Mouse (Mus musculus): ENCODE measurements around the gene Nwd2.

Nwd2 gene

DNA sequence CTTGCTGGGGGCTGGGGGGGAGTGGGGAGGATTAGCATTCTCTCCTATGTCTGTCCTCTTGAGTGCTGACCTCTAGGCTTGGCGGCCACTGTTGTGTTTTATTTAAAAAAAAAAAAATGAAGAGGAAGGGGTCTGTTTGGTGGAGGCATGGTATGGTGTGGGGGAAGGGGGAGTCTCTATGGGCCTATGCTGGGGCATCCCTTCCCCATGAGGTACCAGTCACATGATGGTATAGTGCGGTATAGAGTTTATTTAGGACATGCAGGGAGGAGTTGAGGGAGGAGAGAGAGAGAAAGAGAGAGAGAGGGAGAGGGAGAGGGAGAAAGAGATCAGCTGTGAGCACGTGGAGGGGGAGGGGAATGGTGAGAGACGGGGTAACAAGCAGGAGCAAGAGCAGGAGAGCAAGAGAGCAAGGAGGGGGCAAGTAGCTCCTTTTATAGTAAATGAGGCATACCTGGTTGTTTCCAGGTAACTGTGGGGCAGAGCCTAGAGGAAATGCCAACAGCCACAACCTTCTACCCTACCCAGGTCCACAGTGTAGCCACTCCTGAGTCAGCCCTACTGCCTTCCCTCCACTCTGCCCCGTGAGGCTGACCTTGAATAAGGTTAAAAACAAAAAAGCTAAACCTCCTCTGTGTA lies 178.6 kb downstream of the Nwd2 start:
- DNase-seq (ENCODE audit: low spot score in 2 of 2): no peak

DNA sequence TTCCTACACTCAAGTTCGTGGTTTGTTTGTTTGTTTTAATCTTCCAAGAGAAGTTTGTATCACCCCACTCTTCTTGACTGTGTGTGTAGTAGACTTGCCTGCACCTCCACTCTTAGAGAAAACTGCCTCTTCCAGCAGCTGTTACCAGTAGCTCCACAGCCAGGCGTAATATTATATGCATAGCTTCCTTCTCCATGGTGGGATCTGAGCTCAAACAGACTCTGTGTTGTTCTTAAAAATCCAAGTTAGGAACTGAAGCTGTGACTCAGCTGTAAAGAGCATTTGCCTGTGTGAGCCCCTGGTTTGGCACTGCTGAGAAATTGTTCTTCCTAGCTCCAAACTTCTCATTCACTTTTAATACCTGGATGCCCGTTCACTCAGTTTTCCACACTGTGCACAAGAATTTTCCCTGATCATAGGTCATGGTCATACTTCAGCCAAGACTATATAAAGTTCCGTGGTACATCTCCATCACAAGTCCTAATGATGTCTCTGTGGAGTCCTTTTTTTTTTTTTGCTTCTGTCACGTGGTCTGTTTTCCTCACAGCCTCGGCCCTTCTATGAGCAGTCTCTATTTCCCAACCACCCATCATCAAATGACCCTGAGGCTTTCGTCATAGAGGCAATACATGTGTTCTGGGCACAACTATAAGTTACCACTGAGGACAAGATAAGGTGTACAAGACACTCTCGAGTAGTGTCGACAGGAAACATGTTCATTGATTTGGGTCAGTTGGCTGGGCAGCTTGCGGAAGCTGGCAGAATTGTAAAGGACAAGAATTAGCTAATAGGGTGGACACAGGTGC lies 179.7 kb downstream of the Nwd2 start:
- DNase-seq (ENCODE audit: low spot score in 2 of 2): no peak

DNA sequence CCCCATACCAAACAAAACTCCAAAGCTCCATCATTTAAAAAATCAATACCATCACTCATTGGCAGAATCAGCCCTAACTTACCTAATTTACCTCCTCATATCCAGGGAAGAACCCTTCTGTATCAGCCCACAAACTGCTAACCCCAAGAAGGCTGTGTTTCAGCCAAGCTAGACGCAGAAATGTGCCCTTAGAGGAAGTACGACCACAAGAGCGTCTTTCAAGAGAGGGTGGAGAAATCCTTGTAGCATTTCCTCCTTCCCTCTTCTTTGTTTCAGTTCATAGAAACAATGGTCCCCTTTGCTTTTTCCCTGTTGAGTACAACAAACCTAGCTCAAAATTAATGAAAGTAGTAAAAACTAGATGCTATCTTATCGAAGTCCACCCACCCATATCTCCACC lies 182.2 kb downstream of the Nwd2 start:
- no peak for DNase-seq (ENCODE audit: low spot score in 2 of 2)

DNA sequence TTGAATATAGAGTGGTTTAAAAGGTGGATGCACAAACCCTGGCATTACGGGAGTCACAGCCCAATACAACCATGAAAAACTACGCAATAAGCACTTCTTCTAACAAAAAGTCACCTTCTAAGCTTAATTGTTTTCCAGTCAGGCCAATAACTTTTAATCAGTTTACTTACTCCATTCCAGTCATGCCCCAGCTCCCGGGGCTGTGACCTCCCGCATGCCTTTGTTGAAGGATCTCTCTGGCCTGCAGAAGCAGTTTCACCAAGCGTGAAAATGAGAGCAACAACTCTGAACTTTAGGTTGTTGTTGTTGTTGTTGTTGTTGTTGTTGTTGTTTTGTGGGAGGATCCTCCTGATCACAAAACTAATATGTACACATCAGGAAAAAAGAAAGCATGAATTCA lies 185.1 kb downstream of the Nwd2 start:
- DNase-seq (ENCODE audit: low spot score in 2 of 2): no peak

DNA sequence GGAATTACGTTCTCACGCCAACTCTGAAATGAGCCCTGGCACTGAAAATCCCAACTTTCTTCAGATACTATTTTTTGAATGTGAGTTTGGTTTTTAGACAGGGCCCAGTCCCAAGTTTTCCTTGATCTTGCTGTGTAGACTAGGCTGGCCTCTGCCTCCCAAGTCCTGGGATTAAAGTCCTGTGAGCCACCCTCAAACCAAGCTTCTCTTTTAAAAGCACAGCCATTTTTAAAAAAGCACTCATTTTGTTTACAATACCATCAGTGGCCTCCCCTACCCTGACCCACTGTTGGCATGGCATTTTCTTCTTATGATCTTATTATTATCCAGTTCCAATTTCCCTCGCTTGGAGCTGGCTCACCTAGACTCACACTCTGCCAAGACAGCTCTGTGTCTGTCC lies 185.5 kb downstream of the Nwd2 start:
- no peak for DNase-seq (ENCODE audit: low spot score in 2 of 2)

DNA sequence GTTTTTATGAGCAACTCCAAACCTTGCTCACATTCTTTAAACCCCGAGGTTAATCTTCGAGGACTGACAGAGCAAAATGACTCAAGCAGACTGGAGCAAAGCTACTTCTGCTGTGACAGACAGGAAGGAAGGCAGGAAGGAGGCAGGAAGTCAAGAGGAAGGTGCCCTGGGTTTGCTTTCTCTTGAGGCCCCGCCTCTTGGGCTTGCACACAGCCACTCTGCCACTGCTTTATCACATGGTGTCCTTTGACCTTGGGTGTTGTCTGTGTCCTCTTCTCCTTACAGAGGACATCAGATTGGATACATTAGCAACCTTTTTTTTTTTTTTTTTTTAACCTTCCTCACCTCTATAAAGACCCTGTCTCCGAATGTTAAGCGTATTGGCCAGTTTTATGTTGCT lies 188.2 kb downstream of the Nwd2 start:
- DNase-seq (ENCODE audit: low spot score in 2 of 2): no peak

DNA sequence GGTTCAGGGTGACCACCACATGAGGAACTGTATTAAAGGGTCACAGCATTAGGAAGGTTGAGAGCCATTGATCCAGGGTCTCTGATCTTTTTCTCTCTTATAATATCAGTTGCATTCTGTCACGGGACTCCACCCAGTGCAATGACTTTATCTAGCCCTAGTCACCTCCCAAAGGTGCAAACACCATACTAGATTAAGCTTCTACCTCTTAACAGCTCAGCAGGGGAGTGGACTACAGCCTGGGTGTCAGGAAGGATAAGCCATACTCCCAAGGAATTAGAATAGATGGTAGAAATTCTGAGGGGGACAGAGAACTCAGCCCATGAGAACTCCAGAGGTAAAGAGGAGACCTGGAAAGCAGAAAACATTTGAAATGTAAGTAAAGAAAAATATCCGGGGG lies 188.9 kb downstream of the Nwd2 start:
- no peak for DNase-seq (ENCODE audit: low spot score in 2 of 2)

DNA sequence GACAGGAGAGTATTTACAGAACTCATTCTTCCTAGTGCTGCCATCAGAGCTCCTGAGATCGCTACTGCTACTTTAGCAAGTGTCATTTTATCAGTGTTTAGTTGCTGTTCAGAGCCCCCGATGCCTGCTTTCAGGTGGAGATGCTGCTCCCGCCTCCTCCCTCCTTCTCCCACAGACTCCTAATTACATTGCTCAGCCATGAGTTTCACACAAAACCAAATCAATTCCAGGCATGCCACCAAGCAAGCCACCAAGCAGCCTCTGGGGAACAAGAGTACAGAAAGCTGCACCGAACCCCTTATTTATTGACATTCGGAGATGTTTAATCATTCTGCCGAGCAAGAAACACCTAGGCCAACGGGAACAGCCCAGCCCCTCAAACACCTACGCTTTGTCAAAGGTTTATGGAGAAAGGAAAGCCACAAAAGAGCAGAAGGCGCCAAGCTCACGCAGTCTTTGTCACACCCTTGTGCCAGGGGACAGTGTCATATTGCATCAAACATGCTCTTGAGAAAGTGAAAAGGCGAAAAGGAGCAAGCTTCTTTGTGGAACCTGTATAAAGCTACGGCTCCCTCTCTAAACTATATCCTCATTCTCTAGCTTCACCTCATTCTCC lies 191.0 kb downstream of the Nwd2 start:
- DNase-seq (ENCODE audit: low spot score in 2 of 2): no peak

DNA sequence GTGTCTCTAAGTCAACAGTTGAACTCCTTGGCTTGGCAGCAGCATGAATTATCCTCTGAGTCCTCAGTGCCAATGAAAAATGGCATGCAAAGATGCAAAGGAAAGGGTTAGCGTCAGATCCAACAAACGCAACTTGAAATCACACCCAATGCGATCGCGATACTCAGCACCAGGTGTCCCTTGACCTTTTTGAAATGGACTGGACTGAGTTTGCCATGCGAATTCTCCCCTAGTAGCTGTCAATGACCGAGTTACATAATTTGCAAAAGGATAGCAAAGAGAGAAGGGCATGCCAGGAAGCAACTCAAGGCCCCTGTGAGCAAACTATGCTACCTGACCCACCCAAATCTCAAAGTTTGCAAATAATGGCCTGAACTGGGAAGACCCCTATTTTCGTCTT lies 198.2 kb downstream of the Nwd2 start:
- DNase-seq (ENCODE audit: low spot score in 2 of 2): no peak

DNA sequence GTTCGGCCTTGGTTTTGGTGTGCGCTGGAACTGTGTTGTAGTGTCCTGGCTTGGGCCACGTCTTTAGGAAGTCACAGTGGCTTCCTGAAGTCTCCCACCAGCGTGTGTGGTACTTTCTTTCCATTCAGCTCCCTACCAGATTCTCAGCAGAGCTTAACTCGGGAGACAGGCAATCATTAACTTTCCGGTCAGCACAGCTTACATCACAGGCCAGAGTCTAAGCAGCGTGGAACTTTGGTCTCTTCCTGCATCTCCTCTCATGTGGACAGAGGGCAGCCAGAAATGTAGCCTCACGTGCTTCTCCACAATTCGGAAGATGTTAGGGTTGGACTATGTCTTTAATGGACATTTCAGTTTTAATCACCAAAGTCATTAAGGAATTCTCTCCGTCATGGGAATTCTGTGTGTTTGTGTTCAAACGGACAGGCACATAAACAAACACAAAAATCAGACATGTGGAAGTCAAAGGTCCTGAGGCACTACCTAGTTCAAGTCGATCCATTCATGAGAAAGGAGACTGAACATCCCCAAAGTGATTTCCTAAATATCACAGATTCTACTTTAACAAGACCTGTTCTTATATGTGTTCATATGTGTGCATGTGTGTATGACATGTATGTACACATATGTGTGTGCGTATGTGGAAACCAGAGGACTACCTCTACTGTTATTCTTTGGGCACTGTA lies 198.8 kb downstream of the Nwd2 start:
- no peak for DNase-seq (ENCODE audit: low spot score in 2 of 2)

DNA sequence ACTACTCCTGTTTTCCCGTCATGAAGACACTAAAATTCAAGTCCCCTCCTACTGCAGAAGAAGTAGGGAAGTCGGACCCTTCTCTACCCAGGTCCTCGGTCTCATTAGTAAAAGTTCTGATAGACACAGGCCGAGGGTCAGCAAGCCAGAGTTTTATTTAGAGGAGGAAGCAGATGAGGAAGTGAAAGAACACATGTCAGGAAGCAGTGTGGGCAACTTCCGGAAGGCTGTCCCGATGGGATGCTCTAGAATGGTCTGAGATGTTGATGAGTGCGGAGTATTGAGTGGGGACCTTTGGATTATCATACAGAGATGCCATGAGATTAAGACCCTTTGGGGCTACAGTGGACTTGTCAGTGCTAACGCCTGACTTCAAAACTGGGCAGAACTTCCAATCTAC lies 210.0 kb downstream of the Nwd2 start:
- no peak for DNase-seq (ENCODE audit: low spot score in 2 of 2)

All from right cerebral cortex, postnatal 10 days (tissue).